Mouse (Mus musculus) heart, embryonic 14.5 days (tissue): ENCODE results near the gene Itgb3. TPM values are rescaled to one million over a fixed set of nuclear protein-coding genes. Genes with fewer than 3 reads are reported as not detected.
"Not testable (repeated sequence)": the region's sequence is repeated elsewhere in the genome, so short reads cannot be mapped to it uniquely, and the experiment has no call there.

Source experiments
- ATAC-seq: fragments of 200-750 bp; cut with Nextera tagmentation; 2 replicates; pipeline ENCODE4 v1.8.0; 2017; ENCODE audit warnings: low read depth, moderate TSS enrichment; ENCODE audit not compliant: insufficient number of reproducible peaks, insufficient read depth, low FRiP score
- H3K27ac ChIP-seq, 2 experiments: fragments of 200-500 bp in 1 of 2; fragments of 300-500 bp in 1 of 2; sonication (generic) in 1 of 2; replicated peaks in 1 of 2; 2 replicates each; pipeline ENCODE4 v1.5.1; 2012 to 2014; ENCODE audit warnings: low read depth in 2 of 2, low read length in 2 of 2, control low read depth in 1 of 2, mild to moderate bottlenecking in 1 of 2, mixed read lengths in 1 of 2; ENCODE audit not compliant: control insufficient read depth in 1 of 2, insufficient read depth in 1 of 2
- H3K27me3 ChIP-seq: fragments of 300-500 bp; sonication (generic); 2 replicates; pipeline ENCODE4 v1.6.1; 2014; ENCODE audit warnings: mild to moderate bottlenecking, low read length, control low read depth; ENCODE audit not compliant: control insufficient read depth, insufficient read depth
- H3K36me3 ChIP-seq: fragments of 300-500 bp; sonication (generic); 2 replicates; pipeline ENCODE4 v1.6.1; 2014; ENCODE audit warnings: mild to moderate bottlenecking, control low read depth, low read length, mixed read lengths; ENCODE audit not compliant: control insufficient read depth, insufficient read depth
- H3K4me1 ChIP-seq, 2 experiments: fragments of 200-500 bp in 1 of 2; fragments of 300-500 bp in 1 of 2; sonication (generic) in 1 of 2; 2 replicates each; pipeline ENCODE4 v1.6.1; 2012 to 2014; ENCODE audit warnings: low read length in 2 of 2, control low read depth in 1 of 2, mixed read lengths in 1 of 2; ENCODE audit not compliant: control insufficient read depth in 2 of 2, insufficient read depth in 2 of 2
- H3K4me2 ChIP-seq: fragments of 300-500 bp; sonication (generic); 2 replicates; pipeline ENCODE4 v1.6.1; 2014; ENCODE audit warnings: mild to moderate bottlenecking, low read length
- H3K4me3 ChIP-seq, 2 experiments: fragments of 200-500 bp in 1 of 2; fragments of 300-500 bp in 1 of 2; sonication (generic) in 1 of 2; 2 replicates each; pipeline ENCODE4 v1.5.1; 2012 to 2014; ENCODE audit warnings: low read length in 2 of 2, mild to moderate bottlenecking in 2 of 2, control low read depth in 1 of 2, low read depth in 1 of 2, moderate library complexity in 1 of 2; ENCODE audit not compliant: control insufficient read depth in 1 of 2, insufficient read depth in 1 of 2
- H3K9ac ChIP-seq: fragments of 300-500 bp; sonication (generic); 2 replicates; pipeline ENCODE4 v1.6.1; 2014; ENCODE audit warnings: mild to moderate bottlenecking, low read length
- H3K9me3 ChIP-seq: fragments of 300-500 bp; sonication (generic); 2 replicates; pipeline ENCODE4 v1.6.1; 2016; ENCODE audit warnings: low read length, control low read depth; ENCODE audit not compliant: control insufficient read depth
- WGBS: fragments of 180-500 bp; shearing (Covaris S2); extraction: QIAGEN DNeasy Blood & Tissue Kit; methylation state at CpG from one replicate; pipeline ENCODE4 v1.1.7; 2014; 5-methylcytosine and 5-hydroxymethylcytosine counted together
- polyA plus RNA-seq: library from polyadenylated mRNA; unstranded; fragments of >200 nt; fragmentation: Nextera tagmentation; extraction: Ambion mirVana; gene quantifications from 2 replicates; pipeline ENCODE4 v1.2.1, GENCODE M21; 2014

Itgb3 gene
- polyA plus RNA-seq, 1 experiment from 2014 or later: 1.8 TPM

DNA sequence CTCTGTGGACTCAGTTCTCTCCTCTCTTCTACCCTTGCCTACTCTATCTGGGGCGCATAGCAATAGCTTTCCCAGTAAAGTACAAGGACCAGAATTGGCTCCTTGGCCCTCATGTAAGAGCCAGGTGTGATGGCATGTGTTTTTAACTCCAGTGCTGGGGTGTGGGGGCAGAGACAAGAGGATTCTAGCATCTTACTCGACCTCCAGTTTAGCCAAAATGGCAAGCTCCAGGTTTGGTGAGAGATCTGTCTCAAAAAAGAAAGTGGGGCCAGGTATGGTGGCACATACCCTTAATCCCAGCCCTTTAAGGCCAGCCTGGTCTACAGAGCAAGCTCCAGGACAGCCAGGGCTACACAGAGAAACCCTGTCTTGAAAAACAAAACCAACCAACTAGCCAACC is 41.0 kb upstream of the Itgb3 start:
- H3K9ac ChIP-seq: no peak overlapping the region
- peaks cover 21 to 39% of the 10 kb centered on the region in 2 experiments for H3K4me1 ChIP-seq
- WGBS: 78% methylated on average over 2 of the region's 2 CpGs
- no peaks in the 10 kb centered on the region for H3K36me3 ChIP-seq
- H3K9me3 ChIP-seq: peaks cover 5% of the 10 kb centered on the region; the same call in 1 of the 2 replicates
- ATAC-seq: no peak
- H3K27ac ChIP-seq: peak overlapping the region in 1 of 2 experiments; percentile 41; a peak in 1 of 4 replicates
- H3K4me3 ChIP-seq: no peak overlapping the region
- no peak overlapping the region for H3K4me2 ChIP-seq
- no peaks in the 10 kb centered on the region for H3K27me3 ChIP-seq

DNA sequence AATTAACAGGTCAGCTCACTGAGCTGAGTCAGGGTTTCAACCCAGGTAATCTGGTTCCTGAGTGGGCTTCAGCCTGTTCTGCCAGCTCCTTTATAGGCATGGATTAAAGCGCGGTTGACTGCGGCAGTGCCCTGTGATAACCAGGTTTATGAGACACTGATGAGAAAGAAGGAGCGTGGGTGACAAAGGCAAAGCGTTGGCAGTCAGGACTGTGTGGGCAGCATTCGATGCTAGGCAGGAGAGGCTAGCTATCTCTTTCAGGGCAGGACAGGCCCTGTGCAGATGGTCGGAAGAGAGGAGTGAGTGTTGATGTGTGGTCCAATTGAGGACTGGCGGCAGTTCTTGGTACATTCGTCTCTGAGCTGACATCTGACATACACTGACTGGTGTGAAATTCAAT is 40.1 kb upstream of the Itgb3 start:
- H3K4me2 ChIP-seq: no peak overlapping the region
- H3K27me3 ChIP-seq: no peaks in the 10 kb centered on the region
- peak overlapping the region; percentile 10 to 12; a peak in 3 of 4 replicates for H3K27ac ChIP-seq
- H3K9me3 ChIP-seq: peaks cover 5% of the 10 kb centered on the region; the same call in 1 of the 2 replicates
- WGBS: 44% methylated on average over 9 of the region's 9 CpGs
- peaks cover 24 to 45% of the 10 kb centered on the region in 2 experiments for H3K4me1 ChIP-seq
- H3K36me3 ChIP-seq: no peaks in the 10 kb centered on the region
- H3K4me3 ChIP-seq: no peak overlapping the region
- 0 out of 2 replicates have a peak, but pooled peaks have one; percentile 22 for ATAC-seq
- no peak overlapping the region for H3K9ac ChIP-seq

DNA sequence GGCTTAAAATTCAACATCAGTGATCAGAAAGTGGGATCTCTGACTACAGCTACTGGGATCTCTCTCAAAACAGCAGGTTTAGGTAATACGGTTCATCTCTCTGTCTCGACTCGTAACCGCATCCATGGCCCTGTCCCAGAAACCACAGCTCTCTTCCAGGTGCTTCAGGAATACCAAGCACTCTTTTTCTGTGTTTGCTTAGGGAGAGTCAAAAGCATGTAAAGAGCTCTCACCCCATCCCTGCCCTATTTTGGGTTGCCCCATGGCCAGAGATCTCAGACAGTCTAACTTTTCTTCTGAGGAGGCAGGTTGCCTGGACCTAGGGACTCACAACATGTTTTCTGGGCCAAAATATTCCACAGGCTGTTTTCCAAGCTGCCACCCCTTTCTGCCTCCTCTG is 39.5 kb upstream of the Itgb3 start:
- H3K9me3 ChIP-seq: peaks cover 5% of the 10 kb centered on the region; the same call in 1 of the 2 replicates
- no peak overlapping the region for H3K9ac ChIP-seq
- H3K36me3 ChIP-seq: no peaks in the 10 kb centered on the region
- H3K27me3 ChIP-seq: no peaks in the 10 kb centered on the region
- H3K27ac ChIP-seq: peak overlapping the region in 1 of 2 experiments; percentile 12; a peak in 3 of 4 replicates
- peaks cover 24 to 44% of the 10 kb centered on the region in 2 experiments for H3K4me1 ChIP-seq
- no peak for ATAC-seq
- 94% methylated on average over 4 of the region's 4 CpGs for WGBS
- no peak overlapping the region for H3K4me3 ChIP-seq
- H3K4me2 ChIP-seq: no peak overlapping the region

DNA sequence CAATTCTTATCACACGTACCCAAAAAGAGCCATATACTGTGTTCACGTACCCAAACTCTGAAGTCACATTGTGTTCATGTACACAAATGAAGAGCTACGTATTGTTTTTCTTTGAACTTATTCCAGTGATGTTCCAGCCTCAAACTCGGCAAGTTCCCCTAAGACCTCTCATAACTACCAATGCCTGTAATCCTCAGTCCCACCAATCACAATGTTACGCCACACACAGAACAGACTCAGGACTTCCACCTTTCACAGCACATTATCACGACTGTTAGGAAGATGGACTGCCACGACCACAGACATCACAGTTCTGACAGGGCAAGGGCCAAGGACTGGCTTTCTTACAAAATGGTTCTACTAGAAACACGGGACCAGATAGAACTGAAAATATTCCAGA is 37.3 kb upstream of the Itgb3 start:
- H3K9ac ChIP-seq, H3K9me3 ChIP-seq, ATAC-seq, H3K4me3 ChIP-seq, H3K27me3 ChIP-seq, H3K36me3 ChIP-seq, H3K4me2 ChIP-seq, H3K27ac ChIP-seq: not testable (repeated sequence)
- 87% methylated on average over 8 of the region's 8 CpGs for WGBS
- peaks cover 24 to 34% of the 10 kb centered on the region in 2 experiments for H3K4me1 ChIP-seq

DNA sequence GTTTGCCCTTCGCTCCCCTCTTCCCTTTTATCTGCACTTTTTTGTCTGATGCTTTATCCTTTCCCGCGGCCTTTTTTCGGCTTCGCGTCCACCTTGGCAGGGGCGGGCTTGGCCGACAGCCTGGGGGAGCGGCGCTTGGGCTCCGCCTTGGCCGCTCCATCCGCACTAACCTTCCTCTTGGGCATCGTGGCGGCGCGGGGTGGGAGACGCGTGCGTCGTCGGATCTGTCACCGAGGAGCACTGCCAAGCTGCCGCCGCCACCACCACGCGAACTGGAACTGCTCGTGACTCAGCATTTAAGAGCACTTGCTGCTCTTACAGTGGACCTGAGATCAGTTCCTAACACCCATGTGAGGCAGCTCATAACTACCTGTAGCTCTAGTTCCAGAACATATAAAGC is 36.4 kb upstream of the Itgb3 start:
- 0 out of 4 replicates have a peak overlapping the region, but pooled peaks of 1 of the 2 experiments have one; percentile 6 for H3K27ac ChIP-seq
- ATAC-seq: not testable (repeated sequence)

DNA sequence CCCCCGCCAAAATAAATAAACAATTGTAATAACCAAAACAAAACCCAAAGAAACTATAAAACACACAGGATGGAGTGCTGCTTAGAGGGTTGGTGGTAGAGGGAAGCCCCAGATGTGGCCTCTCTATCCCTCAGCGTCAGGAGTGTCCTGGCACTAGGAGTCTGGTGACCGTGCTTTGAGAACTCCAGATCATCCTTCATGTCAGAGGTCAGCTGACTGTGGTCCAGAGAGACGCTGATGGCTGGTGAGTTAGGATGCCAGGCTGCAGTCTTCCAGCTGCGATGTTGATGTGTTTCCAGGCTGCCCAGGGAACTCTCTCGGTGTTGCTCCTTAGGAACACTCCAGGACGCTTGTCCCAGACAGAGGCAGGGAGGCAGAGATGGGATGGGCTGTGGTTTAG is 35.7 kb upstream of the Itgb3 start:
- Histone ChIP-seq H3K4me3 (no peak overlapping the region), H3K36me3 (no peaks in the 10 kb centered on the region), H3K9me3 (peaks cover 5% of the 10 kb centered on the region; the same call in 1 of the 2 replicates), H3K4me1 (peaks cover 19 to 27% of the 10 kb centered on the region in 2 experiments), H3K9ac (no peak overlapping the region), H3K27me3 (no peaks in the 10 kb centered on the region), H3K27ac (no peak overlapping the region), H3K4me2 (no peak overlapping the region)
- ATAC-seq: no peak
- WGBS: 53% methylated on average over 7 of the region's 7 CpGs

More for the DNA sequence above, 36.4 kb upstream of the Itgb3 start:
- peaks cover 20 to 27% of the 10 kb centered on the region in 2 experiments for H3K4me1 ChIP-seq
- H3K9me3 ChIP-seq, H3K27me3 ChIP-seq, H3K36me3 ChIP-seq: not testable (repeated sequence)
- H3K9ac ChIP-seq: peak overlapping the region; percentile 61; the same call in 1 of the 2 replicates
- under 1% methylated on average over 28 of the region's 28 CpGs for WGBS
- H3K4me3 ChIP-seq: peak overlapping the region; percentile 37 to 40
- H3K4me2 ChIP-seq: peak overlapping the region; percentile 71

DNA sequence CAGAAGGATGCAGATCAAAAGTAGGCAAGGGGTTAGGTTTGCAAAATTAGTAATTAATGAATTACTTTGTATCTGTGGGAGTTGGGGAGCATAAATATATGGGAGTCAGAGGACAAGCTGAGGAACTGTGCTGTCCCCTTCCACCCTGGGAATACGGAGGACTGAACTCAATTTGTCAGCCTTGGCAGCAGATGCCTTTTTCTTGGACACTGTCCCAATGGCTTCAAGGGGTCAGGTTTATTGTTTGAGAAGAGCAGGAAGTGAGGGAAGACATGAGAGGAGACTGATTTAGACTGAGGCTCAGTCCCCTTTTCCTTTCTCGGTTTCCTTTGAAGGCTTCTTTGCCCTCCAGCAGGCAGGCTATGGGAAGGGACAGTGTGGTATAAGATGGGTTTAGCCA is 35.2 kb upstream of the Itgb3 start:
- H3K36me3 ChIP-seq: no peaks in the 10 kb centered on the region
- peaks cover 5% of the 10 kb centered on the region; the same call in 1 of the 2 replicates for H3K9me3 ChIP-seq
- H3K27me3 ChIP-seq: no peaks in the 10 kb centered on the region
- WGBS: 42% methylated on average over 2 of the region's 2 CpGs
- H3K4me3 ChIP-seq: no peak overlapping the region
- H3K4me2 ChIP-seq: no peak overlapping the region
- H3K27ac ChIP-seq: no peak overlapping the region
- no peak overlapping the region for H3K9ac ChIP-seq
- H3K4me1 ChIP-seq: peaks cover 16 to 27% of the 10 kb centered on the region in 2 experiments
- ATAC-seq: no peak
